Mouse (Mus musculus) liver, adult 2 months (tissue): ENCODE data around the gene Snapin. TPM values are rescaled to one million over a fixed set of nuclear protein-coding genes. Genes with fewer than 3 reads are reported as not detected.

Source experiments
- DNase-seq: peaks from one replicate; pipeline ENCODE4 v3.0.0-alpha.2; 2011; ENCODE audit warnings: low read depth, low spot score; ENCODE audit errors: extremely low read depth
- H3K27ac ChIP-seq: fragments of 200-500 bp; replicated peaks from 2 replicates; pipeline ENCODE4 v1.5.1; 2012; ENCODE audit warnings: low read depth, mild to moderate bottlenecking, control low read depth, inconsistent platforms, low read length; ENCODE audit not compliant: insufficient read depth
- H3K27me3 ChIP-seq: fragments of 200-500 bp; 2 replicates; pipeline ENCODE4 v1.6.1; 2012; ENCODE audit warnings: mild to moderate bottlenecking, moderate library complexity, low read length, inconsistent platforms; ENCODE audit not compliant: control insufficient read depth, insufficient read depth
- H3K36me3 ChIP-seq: fragments of 200-500 bp; 2 replicates; pipeline ENCODE4 v1.6.1; 2012; ENCODE audit warnings: low read length, inconsistent platforms; ENCODE audit not compliant: control insufficient read depth, insufficient read depth
- H3K4me1 ChIP-seq: fragments of 200-500 bp; 2 replicates; pipeline ENCODE4 v1.6.1; 2011; ENCODE audit warnings: low read length; ENCODE audit not compliant: control insufficient read depth, insufficient read depth
- H3K4me3 ChIP-seq: fragments of 200-500 bp; 2 replicates; pipeline ENCODE4 v1.5.1; 2011; ENCODE audit warnings: low read depth, mild to moderate bottlenecking, control low read depth, low read length, moderate library complexity; ENCODE audit not compliant: insufficient read depth
- H3K79me2 ChIP-seq: fragments of 200-500 bp; 2 replicates; pipeline ENCODE4 v1.6.1; 2012; ENCODE audit warnings: inconsistent platforms, mild to moderate bottlenecking, low read length, moderate library complexity; ENCODE audit not compliant: control insufficient read depth, insufficient read depth
- H3K9ac ChIP-seq: fragments of 200-500 bp; 2 replicates; pipeline ENCODE4 v1.6.1; 2012; ENCODE audit warnings: low read depth, mild to moderate bottlenecking, control low read depth, inconsistent platforms, low read length
- CTCF ChIP-seq: fragments of 200-500 bp; IDR thresholded peaks from 2 replicates; pipeline ENCODE4 v1.5.1; 2011; ENCODE audit warnings: low read depth, low read length, control low read depth
- POLR2A ChIP-seq: fragments of 200-500 bp; IDR thresholded peaks from 2 replicates; pipeline ENCODE4 v1.6.1; 2011; ENCODE audit warnings: low read length, control low read depth; ENCODE audit not compliant: insufficient read depth; ENCODE audit errors: extremely low read depth
- WGBS: fragments of 180-500 bp; shearing (Covaris S2); methylation state at CpG from one replicate; pipeline ENCODE4 v1.1.7; 2018; 5-methylcytosine and 5-hydroxymethylcytosine counted together
- polyA plus RNA-seq: library from polyadenylated mRNA; depleted of rRNA; stranded (reverse); fragments of >200 nt; gene quantifications from 2 replicates; pipeline ENCODE4 v1.2.3, GENCODE M21; 2012
- total RNA-seq: library from RNA; depleted of rRNA; stranded (reverse); fragments of >200 nt; gene quantifications from 2 replicates; pipeline ENCODE4 v1.2.3, GENCODE M21; 2014

Gene Snapin
- total and polyA plus RNA-seq, 2 experiments, result 10.6 to 18.5 TPM

GRCm38 (mm10) chr3:90459727-90460126 lies 31.1 kb downstream of the Snapin start:
- Histone ChIP-seq H3K79me2 (no peaks in the 10 kb centered on the region; the same call in 1 of the 2 replicates), H3K27ac (no peak overlapping the region), H3K9ac (no peak overlapping the region), H3K4me1 (no peaks in the 10 kb centered on the region), H3K4me3 (no peak overlapping the region), H3K36me3 (no peaks in the 10 kb centered on the region), H3K27me3 (peaks cover 2% of the 10 kb centered on the region)
- WGBS, result 79% methylated on average over 9 of the region's 9 CpGs
- DNase-seq, result no peak
- TF ChIP-seq CTCF (no peak), POLR2A (no peak)

GRCm38 (mm10) chr3:90454931-90455330 lies 35.9 kb downstream of the Snapin start:
- Histone ChIP-seq H3K27me3 (no peaks in the 10 kb centered on the region), H3K9ac (no peak overlapping the region), H3K4me1 (no peaks in the 10 kb centered on the region; the same call in 1 of the 2 replicates), H3K27ac (no peak overlapping the region), H3K79me2 (no peaks in the 10 kb centered on the region), H3K4me3 (no peak overlapping the region), H3K36me3 (no peaks in the 10 kb centered on the region)
- 93% methylated on average over 14 of the region's 14 CpGs for WGBS
- TF ChIP-seq POLR2A (no peak), CTCF (no peak)
- no peak for DNase-seq

DNA sequence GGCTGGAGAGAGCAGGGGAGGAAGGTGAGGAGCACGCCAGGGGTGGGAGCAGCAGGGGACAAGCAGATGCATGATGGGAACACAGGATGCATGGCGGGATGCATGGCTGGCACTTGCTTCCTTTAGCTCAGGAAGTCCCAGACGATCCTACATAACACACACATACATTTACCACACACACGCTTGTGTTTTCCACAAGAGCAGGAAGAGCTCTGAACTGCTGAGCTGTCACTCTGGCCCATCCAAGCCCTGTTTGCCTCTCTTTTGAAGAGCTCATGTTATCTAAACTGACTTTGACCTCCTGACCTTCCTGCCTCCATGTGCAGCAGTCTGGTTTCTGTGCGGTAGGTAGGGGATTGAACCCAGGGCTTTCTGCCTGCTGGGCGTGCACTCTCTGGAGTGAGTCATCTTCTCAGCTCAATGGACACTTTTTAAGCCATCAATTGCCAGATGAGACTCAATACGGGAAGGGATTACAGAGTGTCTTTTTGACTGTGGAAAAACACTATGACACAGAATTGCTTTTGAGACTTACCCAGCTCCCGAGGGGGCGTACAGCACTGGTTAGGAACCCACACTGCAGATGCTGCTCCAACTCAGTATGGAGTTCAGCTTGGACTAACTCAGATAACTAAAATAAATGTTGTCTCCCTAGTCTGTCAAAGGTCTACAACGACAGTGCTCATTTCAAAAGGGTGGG lies 39.3 kb downstream of the Snapin start:
- no peak for TF ChIP-seq POLR2A
- TF ChIP-seq CTCF, result no peak
- H3K4me1 ChIP-seq, result no peaks in the 10 kb centered on the region; the same call in 1 of the 2 replicates
- 0 out of 2 replicates have a peak overlapping the region, but pooled peaks have one; percentile 10 for H3K27ac ChIP-seq
- no peaks in the 10 kb centered on the region for H3K27me3 ChIP-seq
- H3K4me3 ChIP-seq, result peak overlapping the region; percentile 12; the same call in 1 of the 2 replicates
- H3K36me3 ChIP-seq, result no peaks in the 10 kb centered on the region
- WGBS, result 56% methylated on average over 10 of the region's 10 CpGs
- no peak overlapping the region for H3K9ac ChIP-seq
- DNase-seq, result no peak
- no peaks in the 10 kb centered on the region for H3K79me2 ChIP-seq

DNA sequence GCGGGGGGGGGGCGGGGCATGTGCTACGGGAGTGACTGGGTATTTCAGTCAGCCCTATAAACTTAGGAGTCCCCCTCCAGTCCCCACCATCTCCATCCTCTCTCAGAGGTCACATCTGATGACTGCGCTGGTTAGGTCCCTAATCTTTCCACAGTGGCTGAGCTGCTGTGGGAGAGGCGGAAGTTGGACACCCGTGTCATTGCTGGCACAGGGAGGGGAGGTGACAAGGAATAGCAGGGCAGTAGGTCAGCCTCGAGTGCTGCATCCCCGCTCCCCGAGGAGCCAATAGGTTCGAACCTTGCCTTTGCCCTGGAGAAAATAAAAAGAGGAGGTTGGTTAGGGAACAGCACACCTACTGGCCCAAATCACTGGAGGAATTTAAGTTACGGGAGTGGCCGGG lies 40.0 kb downstream of the Snapin start:
- 38% methylated on average over 12 of the region's 12 CpGs for WGBS
- H3K4me1 ChIP-seq, result no peaks in the 10 kb centered on the region; the same call in 1 of the 2 replicates
- no peak for TF ChIP-seq CTCF
- TF ChIP-seq POLR2A, result no peak
- no peaks in the 10 kb centered on the region for H3K36me3 ChIP-seq
- H3K79me2 ChIP-seq, result no peaks in the 10 kb centered on the region
- no peak overlapping the region for H3K4me3 ChIP-seq
- H3K9ac ChIP-seq, result no peak overlapping the region
- H3K27ac ChIP-seq, result 0 out of 2 replicates have a peak overlapping the region, but pooled peaks have one; percentile 10
- DNase-seq, result no peak
- H3K27me3 ChIP-seq, result no peaks in the 10 kb centered on the region

DNA sequence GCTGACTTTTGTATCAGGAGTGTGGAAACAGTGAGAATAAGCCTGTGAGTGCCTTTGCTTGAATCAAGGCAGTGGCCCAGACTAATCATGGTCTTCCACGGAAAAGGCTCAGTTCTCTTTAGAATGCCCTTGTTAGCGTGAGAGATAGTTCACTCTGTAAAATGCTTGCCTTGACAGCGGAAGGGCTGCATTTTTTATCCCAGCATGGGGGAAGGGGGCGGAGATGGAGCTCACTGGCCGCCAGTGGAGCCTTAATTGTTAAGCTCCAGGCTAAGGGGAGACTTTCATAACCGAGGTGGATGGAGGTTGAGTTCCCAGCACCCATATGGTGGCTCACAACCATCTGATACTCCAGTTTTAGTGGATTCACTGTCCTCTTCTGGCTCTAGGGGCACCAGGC lies 42.2 kb downstream of the Snapin start:
- TF ChIP-seq POLR2A (no peak), CTCF (no peak)
- Histone ChIP-seq H3K4me1 (no peaks in the 10 kb centered on the region; the same call in 1 of the 2 replicates), H3K27me3 (no peaks in the 10 kb centered on the region), H3K4me3 (no peak overlapping the region), H3K79me2 (no peaks in the 10 kb centered on the region), H3K36me3 (no peaks in the 10 kb centered on the region), H3K27ac (peak overlapping the region; percentile 52), H3K9ac (no peak overlapping the region)
- DNase-seq, result no peak
- WGBS, result 81% methylated on average over 6 of the region's 6 CpGs

GRCm38 (mm10) chr3:90447123-90447494 lies 43.7 kb downstream of the Snapin start:
- Histone ChIP-seq H3K36me3 (no peaks in the 10 kb centered on the region), H3K27me3 (no peaks in the 10 kb centered on the region), H3K4me3 (no peak overlapping the region), H3K4me1 (no peaks in the 10 kb centered on the region; the same call in 1 of the 2 replicates), H3K9ac (no peak overlapping the region), H3K79me2 (no peaks in the 10 kb centered on the region), H3K27ac (peak overlapping the region; percentile 57)
- no peak for DNase-seq
- 73% methylated on average over 7 of the region's 7 CpGs for WGBS
- TF ChIP-seq CTCF, result no peak
- no peak for TF ChIP-seq POLR2A
